Mouse (Mus musculus): ENCODE results near the gene Trp73.

The Trp73 gene

GRCm38 (mm10) chr4:154103912-154104311 lies 36.1 kb downstream of the Trp73 start:
- DNase-seq (ENCODE audit: low spot score in 2 of 2), result no peak

GRCm38 (mm10) chr4:154103386-154103785 lies 36.6 kb downstream of the Trp73 start:
- no peak for DNase-seq (ENCODE audit: low spot score in 2 of 2)

- no peak for DNase-seq (ENCODE audit: low spot score in 2 of 2)
These were observed 40.6 kb downstream of the Trp73 start for GRCm38 (mm10) chr4:154099361-154099760.

- no peak for DNase-seq (ENCODE audit: low spot score in 2 of 2)
These were observed 43.9 kb downstream of the Trp73 start for GRCm38 (mm10) chr4:154096111-154096510.

- DNase-seq (ENCODE audit: low spot score in 2 of 2), result peak in 1 of 2 experiments; percentile 20
These were observed 46.8 kb downstream of the Trp73 start for GRCm38 (mm10) chr4:154093210-154093609.

- no peak for DNase-seq (ENCODE audit: low spot score in 2 of 2)
These were observed 48.7 kb downstream of the Trp73 start for GRCm38 (mm10) chr4:154091356-154091755.

- peak in 1 of 2 experiments; percentile 11 for DNase-seq (ENCODE audit: low spot score in 2 of 2)
These were observed 50.8 kb downstream of the Trp73 start for GRCm38 (mm10) chr4:154089205-154089604.

GRCm38 (mm10) chr4:154086436-154086835 lies 53.6 kb downstream of the Trp73 start:
- DNase-seq (ENCODE audit: low spot score in 2 of 2), result no peak

GRCm38 (mm10) chr4:154085856-154086255 lies 54.2 kb downstream of the Trp73 start:
- DNase-seq (ENCODE audit: low spot score in 2 of 2), result no peak

- DNase-seq (ENCODE audit: low spot score in 2 of 2), result no peak
These were observed 58.0 kb downstream of the Trp73 start for GRCm38 (mm10) chr4:154081974-154082373.

GRCm38 (mm10) chr4:154081021-154081420 lies 59.0 kb downstream of the Trp73 start:
- no peak for DNase-seq (ENCODE audit: low spot score in 2 of 2)

- no peak for DNase-seq (ENCODE audit: low spot score in 2 of 2)
These were observed 59.8 kb downstream of the Trp73 start for GRCm38 (mm10) chr4:154080211-154080610.

GRCm38 (mm10) chr4:154071941-154072340 lies 68.1 kb downstream of the Trp73 start:
- no peak for DNase-seq (ENCODE audit: low spot score in 2 of 2)

GRCm38 (mm10) chr4:154071521-154071920 lies 68.5 kb downstream of the Trp73 start:
- no peak for DNase-seq (ENCODE audit: low spot score in 2 of 2)

- DNase-seq (ENCODE audit: low spot score in 2 of 2), result no peak
These were observed 69.1 kb downstream of the Trp73 start for GRCm38 (mm10) chr4:154070896-154071295.

- no peak for DNase-seq (ENCODE audit: low spot score in 2 of 2)
These were observed 74.9 kb downstream of the Trp73 start for GRCm38 (mm10) chr4:154064827-154065773.

GRCm38 (mm10) chr4:154057696-154058095 lies 82.3 kb downstream of the Trp73 start:
- DNase-seq (ENCODE audit: low spot score in 2 of 2), result no peak

GRCm38 (mm10) chr4:154056661-154057060 lies 83.3 kb downstream of the Trp73 start:
- DNase-seq (ENCODE audit: low spot score in 2 of 2), result no peak

GRCm38 (mm10) chr4:154056046-154056445 lies 84.0 kb downstream of the Trp73 start:
- DNase-seq (ENCODE audit: low spot score in 2 of 2), result no peak

- no peak for DNase-seq (ENCODE audit: low spot score in 2 of 2)
These were observed 84.5 kb downstream of the Trp73 start for GRCm38 (mm10) chr4:154055482-154055881.

GRCm38 (mm10) chr4:154053065-154053464 lies 86.9 kb downstream of the Trp73 start:
- no peak for DNase-seq (ENCODE audit: low spot score in 2 of 2)

- no peak for DNase-seq (ENCODE audit: low spot score in 2 of 2)
These were observed 88.6 kb downstream of the Trp73 start for GRCm38 (mm10) chr4:154051401-154051800.

- no peak for DNase-seq (ENCODE audit: low spot score in 2 of 2)
These were observed 94.2 kb downstream of the Trp73 start for GRCm38 (mm10) chr4:154045837-154046236.
